Mouse (Mus musculus) inflammation-experienced regulatory T-cells, adult 6 months (primary cell): Measurements from ENCODE around the gene Rps11. TPM values are rescaled to one million over a fixed set of nuclear protein-coding genes. Genes with fewer than 3 reads are reported as not detected.
"Not testable (repeated sequence)": the region's sequence is repeated elsewhere in the genome, so short reads cannot be mapped to it uniquely, and the experiment has no call there.

Experiments used
- ATAC-seq: one replicate; pipeline ENCODE4 v1.8.0; 2017
- polyA plus RNA-seq, 3 experiments: library from polyadenylated mRNA; unstranded; fragments of 100-300 nt; shearing (Covaris generic); gene quantifications; one replicate each; pipeline ENCODE4 v1.2.1; 2017

Rps11 gene
- 1,000 to 10,000 TPM; 3,557 to 4,924 (median 4,468) TPM for polyA plus RNA-seq

GRCm38 (mm10) chr7:45124224-45125143 is at the start of gene Rps11:
TSS of gene Rps11 (minus strand) at chr7:45124439.
- ATAC-seq = peak; percentile 63

- not testable (repeated sequence) for ATAC-seq
Measured at GRCm38 (mm10) chr7:45173772-45174171, 49.5 kb upstream of the Rps11 start.

- no peak for ATAC-seq
Measured at GRCm38 (mm10) chr7:45172974-45173373, 48.7 kb upstream of the Rps11 start.

GRCm38 (mm10) chr7:45169495-45169894 is 45.3 kb upstream of the Rps11 start:
- ATAC-seq = no peak

- ATAC-seq = no peak
Measured at GRCm38 (mm10) chr7:45168656-45169055, 44.4 kb upstream of the Rps11 start.

GRCm38 (mm10) chr7:45167761-45168445 is 43.7 kb upstream of the Rps11 start:
- no peak for ATAC-seq

- ATAC-seq = no peak
Measured at GRCm38 (mm10) chr7:45166950-45167401, 42.7 kb upstream of the Rps11 start.

GRCm38 (mm10) chr7:45165701-45166100 is 41.5 kb upstream of the Rps11 start:
- ATAC-seq = no peak

- no peak for ATAC-seq
Measured at GRCm38 (mm10) chr7:45164833-45165232, 40.6 kb upstream of the Rps11 start.

GRCm38 (mm10) chr7:45163735-45164490 is 39.7 kb upstream of the Rps11 start, which contains the start of gene Slc17a7:
TSS of gene Slc17a7 (plus strand) at chr7:45163949.
- ATAC-seq = no peak

- ATAC-seq = no peak
Measured at GRCm38 (mm10) chr7:45162996-45163615, 38.9 kb upstream of the Rps11 start.

GRCm38 (mm10) chr7:45162551-45162950 is 38.3 kb upstream of the Rps11 start:
- ATAC-seq = no peak

GRCm38 (mm10) chr7:45161612-45162473 is 37.6 kb upstream of the Rps11 start:
- peak; percentile 96 for ATAC-seq

- no peak for ATAC-seq
Measured at GRCm38 (mm10) chr7:45160866-45161265, 36.6 kb upstream of the Rps11 start.

- no peak for ATAC-seq
Measured at GRCm38 (mm10) chr7:45160316-45160800, 36.1 kb upstream of the Rps11 start.

- no peak for ATAC-seq
Measured at GRCm38 (mm10) chr7:45158991-45159390, 34.8 kb upstream of the Rps11 start.

- no peak for ATAC-seq
Measured at GRCm38 (mm10) chr7:45157459-45157858, 33.2 kb upstream of the Rps11 start.

GRCm38 (mm10) chr7:45156206-45156605 is 32.0 kb upstream of the Rps11 start:
- no peak for ATAC-seq

GRCm38 (mm10) chr7:45155590-45155989 is 31.4 kb upstream of the Rps11 start:
- ATAC-seq = no peak

GRCm38 (mm10) chr7:45154993-45155514 is 30.8 kb upstream of the Rps11 start:
- ATAC-seq = no peak
